Mouse (Mus musculus): ENCODE results near the gene Arid2. TPM values are rescaled to one million over a fixed set of nuclear protein-coding genes. Genes with fewer than 3 reads are reported as not detected.

Arid2 gene
- polyA plus RNA-seq, 1 experiment from 2014 or later = 7.9 TPM

DNA sequence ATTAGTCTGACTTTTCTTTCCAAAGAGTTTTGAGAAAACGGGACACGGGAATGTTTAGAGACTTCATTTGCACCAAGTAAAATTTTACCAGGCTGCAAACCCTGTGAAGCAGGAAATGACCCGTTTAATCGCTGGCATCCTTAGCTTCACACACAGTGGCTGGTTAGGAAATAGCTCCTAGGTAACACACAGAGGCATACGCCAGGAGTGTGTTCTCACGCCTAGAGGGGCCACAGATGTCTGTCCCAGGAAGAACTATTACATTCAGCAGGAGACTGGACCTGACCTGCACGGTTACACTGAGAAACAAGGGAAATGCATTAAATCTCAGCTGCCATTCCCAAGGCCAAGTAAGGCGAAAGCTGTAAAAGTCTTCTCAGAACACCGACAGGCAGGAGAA lies 18.7 kb upstream of the Arid2 start:
- H3K27me3 ChIP-seq (ENCODE audit: control insufficient read depth, insufficient read depth, low read depth, low read length) = no peaks in the 10 kb centered on the region
- no peak overlapping the region for H3K27ac ChIP-seq (ENCODE audit: low read length)

DNA sequence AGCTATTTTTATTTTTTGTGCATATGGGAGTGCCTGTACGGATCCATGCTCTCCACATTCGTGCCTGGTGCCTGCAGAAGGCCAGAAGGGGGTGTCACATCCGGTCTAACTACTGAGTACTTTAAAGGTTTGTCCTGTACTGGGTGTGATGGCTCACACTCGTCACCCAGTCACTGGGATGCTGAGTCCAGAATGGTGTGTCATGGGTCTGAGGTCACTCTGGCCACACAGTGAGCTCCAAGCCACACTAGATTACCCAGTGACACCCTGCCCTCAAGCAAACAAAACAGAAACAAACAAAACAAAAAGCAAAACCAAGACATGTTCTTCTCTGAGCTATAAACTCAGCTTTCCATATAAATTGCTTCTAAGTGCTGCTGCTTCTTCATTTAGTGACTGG lies 17.9 kb upstream of the Arid2 start:
- WGBS (ENCODE audit: insufficient replicate concordance) = 69% methylated on average over 4 of the region's 4 CpGs
- peaks cover 2% of the 10 kb centered on the region for H3K4me1 ChIP-seq (ENCODE audit: control insufficient read depth, low read depth, low read length)
- no peak overlapping the region for H3K4me3 ChIP-seq (ENCODE audit: low read depth, low read length)
- H3K36me3 ChIP-seq (ENCODE audit: control insufficient read depth, insufficient read depth) = peaks cover 3% of the 10 kb centered on the region; the same call in 1 of the 2 replicates
- no peak for ATAC-seq (ENCODE audit: low read depth)
- no peak overlapping the region for H3K27ac ChIP-seq (ENCODE audit: low read length)
- H3K9ac ChIP-seq (ENCODE audit: low read depth, low read length) = no peak overlapping the region
- no peaks in the 10 kb centered on the region for H3K27me3 ChIP-seq (ENCODE audit: control insufficient read depth, insufficient read depth, low read depth, low read length)
- H3K4me2 ChIP-seq (ENCODE audit: low read depth, low read length) = no peak overlapping the region
- no peaks in the 10 kb centered on the region for H3K9me3 ChIP-seq (replicated peaks; ENCODE audit: control insufficient read depth, low read length)

More for the DNA sequence above, 18.7 kb upstream of the Arid2 start:
- Histone ChIP-seq H3K4me1 (ENCODE audit: control insufficient read depth, low read depth, low read length) (no peaks in the 10 kb centered on the region; the same call in 1 of the 2 replicates), H3K36me3 (ENCODE audit: control insufficient read depth, insufficient read depth) (peaks cover 3% of the 10 kb centered on the region; the same call in 1 of the 2 replicates), H3K9ac (ENCODE audit: low read depth, low read length) (no peak overlapping the region), H3K4me3 (ENCODE audit: low read depth, low read length) (no peak overlapping the region), H3K9me3 (replicated peaks; ENCODE audit: control insufficient read depth, low read length) (no peaks in the 10 kb centered on the region), H3K4me2 (ENCODE audit: low read depth, low read length) (no peak overlapping the region)
- no peak for ATAC-seq (ENCODE audit: low read depth)
- WGBS (ENCODE audit: insufficient replicate concordance) = 82% methylated on average over 9 of the region's 9 CpGs

GRCm38 (mm10) chr15:96270272-96270880 lies 16.9 kb upstream of the Arid2 start:
- Histone ChIP-seq H3K9me3 (replicated peaks; ENCODE audit: control insufficient read depth, low read length) (no peaks in the 10 kb centered on the region), H3K27me3 (ENCODE audit: control insufficient read depth, insufficient read depth, low read depth, low read length) (no peaks in the 10 kb centered on the region), H3K36me3 (ENCODE audit: control insufficient read depth, insufficient read depth) (peaks cover 3% of the 10 kb centered on the region; the same call in 1 of the 2 replicates), H3K4me1 (ENCODE audit: control insufficient read depth, low read depth, low read length) (peaks cover 8% of the 10 kb centered on the region), H3K4me2 (ENCODE audit: low read depth, low read length) (no peak overlapping the region), H3K27ac (ENCODE audit: low read length) (no peak overlapping the region), H3K4me3 (ENCODE audit: low read depth, low read length) (no peak overlapping the region), H3K9ac (ENCODE audit: low read depth, low read length) (no peak overlapping the region)
- 72% methylated on average over 10 of the region's 10 CpGs for WGBS (ENCODE audit: insufficient replicate concordance)
- ATAC-seq (ENCODE audit: low read depth) = peak; percentile 78

- Histone ChIP-seq H3K4me1 (ENCODE audit: control insufficient read depth, low read depth, low read length) (peaks cover 26% of the 10 kb centered on the region), H3K9ac (ENCODE audit: low read depth, low read length) (no peak overlapping the region), H3K4me3 (ENCODE audit: low read depth, low read length) (no peak overlapping the region), H3K9me3 (replicated peaks; ENCODE audit: control insufficient read depth, low read length) (no peaks in the 10 kb centered on the region), H3K27ac (ENCODE audit: low read length) (no peak overlapping the region), H3K36me3 (ENCODE audit: control insufficient read depth, insufficient read depth) (no peaks in the 10 kb centered on the region), H3K4me2 (ENCODE audit: low read depth, low read length) (no peak overlapping the region), H3K27me3 (ENCODE audit: control insufficient read depth, insufficient read depth, low read depth, low read length) (no peaks in the 10 kb centered on the region)
- no peak for ATAC-seq (ENCODE audit: low read depth)
- 84% methylated on average over 11 of the region's 11 CpGs for WGBS (ENCODE audit: insufficient replicate concordance)
Observed at GRCm38 (mm10) chr15:96272356-96272755, 15.0 kb upstream of the Arid2 start.

DNA sequence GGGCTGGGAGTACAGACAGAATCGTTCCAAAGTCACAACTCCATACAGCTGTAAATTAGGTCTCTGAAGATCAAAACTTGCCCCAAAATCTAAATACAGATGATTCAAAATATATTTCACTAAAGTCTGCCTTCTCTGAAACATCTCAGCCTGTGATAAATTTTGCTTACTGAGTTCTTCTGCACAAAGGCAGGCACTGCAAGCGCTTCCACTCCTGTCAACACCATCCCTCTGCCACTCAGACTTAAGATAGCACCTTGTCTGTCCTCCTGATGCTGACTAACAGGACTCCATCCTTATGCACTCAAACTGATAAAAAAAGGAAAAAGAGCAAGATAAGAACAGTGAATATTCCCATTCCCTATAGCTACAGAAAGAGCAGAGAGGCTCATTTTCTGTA lies 13.0 kb upstream of the Arid2 start:
- H3K9me3 ChIP-seq (replicated peaks; ENCODE audit: control insufficient read depth, low read length) = no peaks in the 10 kb centered on the region
- H3K4me1 ChIP-seq (ENCODE audit: control insufficient read depth, low read depth, low read length) = peaks cover 34% of the 10 kb centered on the region
- no peak overlapping the region for H3K9ac ChIP-seq (ENCODE audit: low read depth, low read length)
- no peak overlapping the region for H3K4me3 ChIP-seq (ENCODE audit: low read depth, low read length)
- H3K27ac ChIP-seq (ENCODE audit: low read length) = no peak overlapping the region
- ATAC-seq (ENCODE audit: low read depth) = peak; percentile 14; the same call in 1 of the 2 replicates
- H3K27me3 ChIP-seq (ENCODE audit: control insufficient read depth, insufficient read depth, low read depth, low read length) = no peaks in the 10 kb centered on the region
- WGBS (ENCODE audit: insufficient replicate concordance) = 74% methylated on average over 2 of the region's 2 CpGs
- peaks cover 4% of the 10 kb centered on the region for H3K36me3 ChIP-seq (ENCODE audit: control insufficient read depth, insufficient read depth)
- no peak overlapping the region for H3K4me2 ChIP-seq (ENCODE audit: low read depth, low read length)

GRCm38 (mm10) chr15:96275198-96275597 lies 12.1 kb upstream of the Arid2 start:
- H3K27ac ChIP-seq (ENCODE audit: low read length) = no peak overlapping the region
- no peak overlapping the region for H3K4me2 ChIP-seq (ENCODE audit: low read depth, low read length)
- H3K4me3 ChIP-seq (ENCODE audit: low read depth, low read length) = no peak overlapping the region
- 67% methylated on average over 2 of the region's 2 CpGs for WGBS (ENCODE audit: insufficient replicate concordance)
- peaks cover 4% of the 10 kb centered on the region for H3K36me3 ChIP-seq (ENCODE audit: control insufficient read depth, insufficient read depth)
- no peaks in the 10 kb centered on the region for H3K9me3 ChIP-seq (replicated peaks; ENCODE audit: control insufficient read depth, low read length)
- no peak for ATAC-seq (ENCODE audit: low read depth)
- no peaks in the 10 kb centered on the region for H3K27me3 ChIP-seq (ENCODE audit: control insufficient read depth, insufficient read depth, low read depth, low read length)
- no peak overlapping the region for H3K9ac ChIP-seq (ENCODE audit: low read depth, low read length)
- H3K4me1 ChIP-seq (ENCODE audit: control insufficient read depth, low read depth, low read length) = peaks cover 37% of the 10 kb centered on the region

GRCm38 (mm10) chr15:96275810-96276493 lies 11.4 kb upstream of the Arid2 start:
- peaks cover 7% of the 10 kb centered on the region for H3K36me3 ChIP-seq (ENCODE audit: control insufficient read depth, insufficient read depth)
- no peaks in the 10 kb centered on the region for H3K9me3 ChIP-seq (replicated peaks; ENCODE audit: control insufficient read depth, low read length)
- peak overlapping the region; percentile 26 for H3K4me3 ChIP-seq (ENCODE audit: low read depth, low read length)
- H3K27ac ChIP-seq (ENCODE audit: low read length) = peak overlapping the region; percentile 69
- 0 out of 2 replicates have a peak overlapping the region, but pooled peaks have one; percentile 0 for H3K9ac ChIP-seq (ENCODE audit: low read depth, low read length)
- no peaks in the 10 kb centered on the region for H3K27me3 ChIP-seq (ENCODE audit: control insufficient read depth, insufficient read depth, low read depth, low read length)
- peak overlapping the region; percentile 32 for H3K4me2 ChIP-seq (ENCODE audit: low read depth, low read length)
- WGBS (ENCODE audit: insufficient replicate concordance) = 23% methylated on average over 9 of the region's 9 CpGs
- ATAC-seq (ENCODE audit: low read depth) = peak; percentile 73
- H3K4me1 ChIP-seq (ENCODE audit: control insufficient read depth, low read depth, low read length) = peaks cover 42% of the 10 kb centered on the region

- 32% methylated on average over 4 of the region's 4 CpGs for WGBS (ENCODE audit: insufficient replicate concordance)
- Histone ChIP-seq H3K9me3 (replicated peaks; ENCODE audit: control insufficient read depth, low read length) (no peaks in the 10 kb centered on the region), H3K9ac (ENCODE audit: low read depth, low read length) (no peak overlapping the region), H3K4me1 (ENCODE audit: control insufficient read depth, low read depth, low read length) (peaks cover 46% of the 10 kb centered on the region), H3K27me3 (ENCODE audit: control insufficient read depth, insufficient read depth, low read depth, low read length) (no peaks in the 10 kb centered on the region), H3K27ac (ENCODE audit: low read length) (peak overlapping the region; percentile 23), H3K36me3 (ENCODE audit: control insufficient read depth, insufficient read depth) (peaks cover 9% of the 10 kb centered on the region), H3K4me3 (ENCODE audit: low read depth, low read length) (no peak overlapping the region), H3K4me2 (ENCODE audit: low read depth, low read length) (no peak overlapping the region)
- ATAC-seq (ENCODE audit: low read depth) = no peak
Observed at GRCm38 (mm10) chr15:96277061-96277460, 10.3 kb upstream of the Arid2 start.

DNA sequence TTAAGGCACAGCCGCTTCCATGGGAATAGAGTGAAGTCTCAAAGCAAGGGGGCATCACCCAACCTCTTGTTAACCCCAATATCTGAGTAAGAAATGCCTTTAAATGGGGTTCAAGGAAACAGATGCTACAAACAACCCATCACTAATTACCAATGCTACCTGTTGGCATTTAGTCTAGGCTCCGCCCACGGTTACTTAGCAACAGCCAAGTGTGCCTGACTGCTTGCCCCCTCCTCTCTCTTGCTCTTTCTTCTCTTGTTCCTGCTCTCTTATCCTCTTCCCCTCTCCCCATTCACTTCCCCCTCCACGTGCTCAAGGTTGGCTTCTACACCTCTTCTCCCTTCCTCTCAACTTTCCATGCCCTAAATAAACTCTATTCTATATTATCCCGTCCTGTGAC lies 6.1 kb upstream of the Arid2 start:
- no peak overlapping the region for H3K4me2 ChIP-seq (ENCODE audit: low read depth, low read length)
- ATAC-seq (ENCODE audit: low read depth) = no peak
- H3K9ac ChIP-seq (ENCODE audit: low read depth, low read length) = no peak overlapping the region
- no peaks in the 10 kb centered on the region for H3K9me3 ChIP-seq (replicated peaks; ENCODE audit: control insufficient read depth, low read length)
- H3K27ac ChIP-seq (ENCODE audit: low read length) = no peak overlapping the region
- H3K4me1 ChIP-seq (ENCODE audit: control insufficient read depth, low read depth, low read length) = peaks cover 52% of the 10 kb centered on the region
- no peaks in the 10 kb centered on the region for H3K27me3 ChIP-seq (ENCODE audit: control insufficient read depth, insufficient read depth, low read depth, low read length)
- H3K4me3 ChIP-seq (ENCODE audit: low read depth, low read length) = no peak overlapping the region
- 82% methylated on average over 5 of the region's 5 CpGs for WGBS (ENCODE audit: insufficient replicate concordance)
- peaks cover 9% of the 10 kb centered on the region for H3K36me3 ChIP-seq (ENCODE audit: control insufficient read depth, insufficient read depth)
